Mouse (Mus musculus) G1E-ER4 (cell line): ENCODE measurements around the gene Vps13d. TPM values are rescaled to one million over a fixed set of nuclear protein-coding genes. Genes with fewer than 3 reads are reported as not detected.

Experiments used
- GATA1 ChIP-seq: IDR thresholded peaks from one replicate; pipeline ENCODE4 v1.8.0; 2012; ENCODE audit warnings: low read length, inconsistent platforms
- polyA plus RNA-seq: library from polyadenylated mRNA; stranded (reverse); fragments of >175 nt; gene quantifications from 2 replicates; pipeline ENCODE4 v1.2.3, GENCODE M21; 2012

Gene Vps13d
- polyA plus RNA-seq, 1 experiment = 3.1 TPM

- TF ChIP-seq GATA1 = no peak
These were observed 1.8 kb upstream of the Vps13d start for GRCm38 (mm10) chr4:145196586-145196985.

- TF ChIP-seq GATA1 = no peak
These were observed 367 bp upstream of the Vps13d start for GRCm38 (mm10) chr4:145195172-145195571.

GRCm38 (mm10) chr4:145193991-145194511 is 754 bp downstream of the Vps13d start:
- no peak for TF ChIP-seq GATA1

GRCm38 (mm10) chr4:145193406-145193805 is 1.4 kb downstream of the Vps13d start:
- no peak for TF ChIP-seq GATA1

GRCm38 (mm10) chr4:145192686-145193085 is 2.1 kb downstream of the Vps13d start:
- TF ChIP-seq GATA1 = no peak

- no peak for TF ChIP-seq GATA1
These were observed 6.2 kb downstream of the Vps13d start for GRCm38 (mm10) chr4:145188561-145188960.

- no peak for TF ChIP-seq GATA1
These were observed 7.2 kb downstream of the Vps13d start for GRCm38 (mm10) chr4:145187619-145188018.

GRCm38 (mm10) chr4:145178918-145179549 is 15.8 kb downstream of the Vps13d start:
- TF ChIP-seq GATA1 = no peak

- no peak for TF ChIP-seq GATA1
These were observed 30.7 kb downstream of the Vps13d start for GRCm38 (mm10) chr4:145164111-145164510.

GRCm38 (mm10) chr4:145161243-145161642 is 33.6 kb downstream of the Vps13d start:
- no peak for TF ChIP-seq GATA1

- TF ChIP-seq GATA1 = no peak
These were observed 38.8 kb downstream of the Vps13d start for GRCm38 (mm10) chr4:145155956-145156355.

- no peak for TF ChIP-seq GATA1
These were observed 43.7 kb downstream of the Vps13d start for GRCm38 (mm10) chr4:145151103-145151486.

- TF ChIP-seq GATA1 = no peak
These were observed 44.3 kb downstream of the Vps13d start for GRCm38 (mm10) chr4:145150345-145151102.

- TF ChIP-seq GATA1 = no peak
These were observed 47.5 kb downstream of the Vps13d start for GRCm38 (mm10) chr4:145147006-145147961.

GRCm38 (mm10) chr4:145143533-145143932 is 51.3 kb downstream of the Vps13d start:
- no peak for TF ChIP-seq GATA1

- TF ChIP-seq GATA1 = no peak
These were observed 58.1 kb downstream of the Vps13d start for GRCm38 (mm10) chr4:145136705-145137104.
